Mouse (Mus musculus) hindbrain, embryonic 13.5 days (tissue): Measurements from ENCODE around the gene Fadd. TPM values are rescaled to one million over a fixed set of nuclear protein-coding genes. Genes with fewer than 3 reads are reported as not detected.

Experiments used
- ATAC-seq: fragments of 200-750 bp; cut with Nextera tagmentation; 2 replicates; pipeline ENCODE4 v1.8.0; 2017; ENCODE audit warnings: moderate TSS enrichment; ENCODE audit not compliant: low FRiP score
- H3K27ac ChIP-seq: fragments of 300-500 bp; sonication (generic); 2 replicates; pipeline ENCODE4 v1.5.1; 2015; ENCODE audit warnings: inconsistent platforms, mild to moderate bottlenecking, moderate library complexity
- H3K27me3 ChIP-seq: fragments of 300-500 bp; sonication (generic); 2 replicates; pipeline ENCODE4 v1.6.1; 2015; ENCODE audit warnings: mild to moderate bottlenecking, inconsistent platforms
- H3K36me3 ChIP-seq: fragments of 300-500 bp; sonication (generic); 2 replicates; pipeline ENCODE4 v1.6.1; 2015; ENCODE audit warnings: mild to moderate bottlenecking, inconsistent platforms
- H3K4me1 ChIP-seq: fragments of 300-500 bp; sonication (generic); replicated peaks from 2 replicates; pipeline ENCODE4 v1.6.1; 2015; ENCODE audit warnings: inconsistent platforms
- H3K4me2 ChIP-seq: fragments of 300-500 bp; sonication (generic); 2 replicates; pipeline ENCODE4 v1.6.1; 2015; ENCODE audit warnings: inconsistent platforms, mild to moderate bottlenecking, moderate library complexity
- H3K4me3 ChIP-seq: fragments of 300-500 bp; sonication (generic); 2 replicates; pipeline ENCODE4 v1.5.1; 2015; ENCODE audit warnings: mild to moderate bottlenecking, inconsistent platforms
- H3K9ac ChIP-seq: fragments of 300-500 bp; sonication (generic); 2 replicates; pipeline ENCODE4 v1.6.1; 2015; ENCODE audit warnings: mild to moderate bottlenecking, inconsistent platforms
- H3K9me3 ChIP-seq: fragments of 300-500 bp; sonication (generic); 2 replicates; pipeline ENCODE4 v1.6.1; 2016; ENCODE audit warnings: inconsistent platforms
- WGBS: fragments of 180-500 bp; shearing (Covaris S2); methylation state at CpG from one replicate; pipeline ENCODE4 v1.1.7; 2015; 5-methylcytosine and 5-hydroxymethylcytosine counted together
- polyA plus RNA-seq: library from polyadenylated mRNA; unstranded; fragments of >200 nt; fragmentation: Nextera tagmentation; extraction: Ambion mirVana; gene quantifications from 2 replicates; pipeline ENCODE4 v1.2.1, GENCODE M21; 2015

The Fadd gene
- polyA plus RNA-seq, 1 experiment from 2014 or later, result 5.1 TPM

GRCm38 (mm10) chr7:144609568-144609967 lies 27.3 kb upstream of the Fadd start:
- H3K4me3 ChIP-seq, result no peak overlapping the region
- ATAC-seq, result no peak
- 90% methylated on average over 7 of the region's 7 CpGs for WGBS
- no peak overlapping the region for H3K4me2 ChIP-seq
- no peaks in the 10 kb centered on the region for H3K9me3 ChIP-seq
- no peaks in the 10 kb centered on the region for H3K4me1 ChIP-seq
- no peak overlapping the region for H3K9ac ChIP-seq
- H3K27ac ChIP-seq, result no peak overlapping the region
- H3K36me3 ChIP-seq, result no peaks in the 10 kb centered on the region
- 0 out of 2 replicates have a peak, but pooled peaks cover 7% of the 10 kb centered on the region for H3K27me3 ChIP-seq

- no peak for ATAC-seq
- Histone ChIP-seq H3K36me3 (no peaks in the 10 kb centered on the region), H3K4me1 (no peaks in the 10 kb centered on the region), H3K27ac (no peak overlapping the region), H3K9me3 (no peaks in the 10 kb centered on the region), H3K4me3 (no peak overlapping the region), H3K9ac (no peak overlapping the region), H3K27me3 (0 out of 2 replicates have a peak, but pooled peaks cover 7% of the 10 kb centered on the region), H3K4me2 (no peak overlapping the region)
- WGBS, result 91% methylated on average over 15 of the region's 15 CpGs
Measured at GRCm38 (mm10) chr7:144607862-144608261, 25.6 kb upstream of the Fadd start.

- Histone ChIP-seq H3K36me3 (no peaks in the 10 kb centered on the region), H3K27me3 (0 out of 2 replicates have a peak, but pooled peaks cover 2% of the 10 kb centered on the region), H3K4me3 (no peak overlapping the region), H3K9me3 (no peaks in the 10 kb centered on the region), H3K4me2 (no peak overlapping the region), H3K4me1 (0 out of 2 replicates have a peak, but pooled peaks cover 8% of the 10 kb centered on the region), H3K9ac (no peak overlapping the region), H3K27ac (no peak overlapping the region)
- ATAC-seq, result no peak
- 71% methylated on average over 4 of the region's 4 CpGs for WGBS
Measured at GRCm38 (mm10) chr7:144604735-144605134, 22.5 kb upstream of the Fadd start.

GRCm38 (mm10) chr7:144604291-144604690 lies 22.0 kb upstream of the Fadd start:
- WGBS, result 100% methylated on average over 2 of the region's 2 CpGs
- no peak overlapping the region for H3K9ac ChIP-seq
- no peaks in the 10 kb centered on the region for H3K9me3 ChIP-seq
- H3K4me1 ChIP-seq, result 0 out of 2 replicates have a peak, but pooled peaks cover 8% of the 10 kb centered on the region
- H3K4me3 ChIP-seq, result no peak overlapping the region
- H3K27ac ChIP-seq, result no peak overlapping the region
- no peak for ATAC-seq
- H3K4me2 ChIP-seq, result no peak overlapping the region
- no peaks in the 10 kb centered on the region for H3K36me3 ChIP-seq
- 0 out of 2 replicates have a peak, but pooled peaks cover 2% of the 10 kb centered on the region for H3K27me3 ChIP-seq

GRCm38 (mm10) chr7:144600333-144600900 lies 18.2 kb upstream of the Fadd start:
- WGBS, result 17% methylated on average over 6 of the region's 6 CpGs
- no peak for ATAC-seq
- Histone ChIP-seq H3K4me1 (0 out of 2 replicates have a peak, but pooled peaks cover 8% of the 10 kb centered on the region), H3K4me3 (no peak overlapping the region), H3K9ac (no peak overlapping the region), H3K27me3 (no peaks in the 10 kb centered on the region), H3K36me3 (no peaks in the 10 kb centered on the region), H3K4me2 (no peak overlapping the region), H3K27ac (no peak overlapping the region), H3K9me3 (no peaks in the 10 kb centered on the region)

GRCm38 (mm10) chr7:144589508-144589907 lies 7.2 kb upstream of the Fadd start:
- Histone ChIP-seq H3K9me3 (no peaks in the 10 kb centered on the region), H3K4me1 (no peaks in the 10 kb centered on the region), H3K27me3 (peaks cover 13% of the 10 kb centered on the region), H3K4me2 (no peak overlapping the region), H3K27ac (no peak overlapping the region), H3K4me3 (no peak overlapping the region), H3K36me3 (no peaks in the 10 kb centered on the region), H3K9ac (no peak overlapping the region)
- ATAC-seq, result no peak
- 77% methylated on average over 3 of the region's 3 CpGs for WGBS

GRCm38 (mm10) chr7:144587291-144587690 lies 5.0 kb upstream of the Fadd start:
- Histone ChIP-seq H3K9me3 (no peaks in the 10 kb centered on the region), H3K4me1 (peaks cover 11% of the 10 kb centered on the region), H3K4me2 (no peak overlapping the region), H3K4me3 (no peak overlapping the region), H3K27me3 (peaks cover 15% of the 10 kb centered on the region), H3K36me3 (no peaks in the 10 kb centered on the region), H3K9ac (no peak overlapping the region), H3K27ac (no peak overlapping the region)
- ATAC-seq, result no peak
- WGBS, result 36% methylated on average over 2 of the region's 2 CpGs

- ATAC-seq, result no peak
- Histone ChIP-seq H3K4me2 (no peak overlapping the region), H3K27me3 (peaks cover 15% of the 10 kb centered on the region), H3K9me3 (no peaks in the 10 kb centered on the region), H3K9ac (no peak overlapping the region), H3K36me3 (no peaks in the 10 kb centered on the region), H3K27ac (no peak overlapping the region), H3K4me1 (peaks cover 20% of the 10 kb centered on the region), H3K4me3 (no peak overlapping the region)
- 11% methylated on average over 6 of the region's 6 CpGs for WGBS
Measured at GRCm38 (mm10) chr7:144585648-144586047, 3.4 kb upstream of the Fadd start.

- Histone ChIP-seq H3K9ac (no peak overlapping the region), H3K27ac (no peak overlapping the region), H3K36me3 (peaks cover 19% of the 10 kb centered on the region), H3K4me2 (no peak overlapping the region), H3K9me3 (no peaks in the 10 kb centered on the region), H3K27me3 (peaks cover 12% of the 10 kb centered on the region; the same call in 1 of the 2 replicates), H3K4me1 (peaks cover 23% of the 10 kb centered on the region), H3K4me3 (no peak overlapping the region)
- ATAC-seq, result no peak
- 7% methylated on average over 4 of the region's 4 CpGs for WGBS
Measured at GRCm38 (mm10) chr7:144583619-144584018, 1.4 kb upstream of the Fadd start.

- H3K4me2 ChIP-seq, result peak overlapping the region; percentile 82
- H3K9ac ChIP-seq, result peak overlapping the region; percentile 84
- ATAC-seq, result peak; percentile 85
- peaks cover 29% of the 10 kb centered on the region for H3K36me3 ChIP-seq
- peak overlapping the region; percentile 93 for H3K27ac ChIP-seq
- H3K27me3 ChIP-seq, result peaks cover 12% of the 10 kb centered on the region; the same call in 1 of the 2 replicates
- H3K4me3 ChIP-seq, result peak overlapping the region; percentile 88
- 1% methylated on average over 41 of the region's 43 CpGs for WGBS
- peaks cover 23% of the 10 kb centered on the region for H3K4me1 ChIP-seq
- no peaks in the 10 kb centered on the region for H3K9me3 ChIP-seq
Measured at GRCm38 (mm10) chr7:144581559-144582283, 542 bp downstream of the Fadd start.

GRCm38 (mm10) chr7:144577876-144578275 lies 4.4 kb downstream of the Fadd start:
- WGBS, result 91% methylated on average over 5 of the region's 5 CpGs
- Histone ChIP-seq H3K4me1 (peaks cover 16% of the 10 kb centered on the region), H3K27ac (no peak overlapping the region), H3K9me3 (no peaks in the 10 kb centered on the region), H3K9ac (no peak overlapping the region), H3K4me2 (no peak overlapping the region), H3K36me3 (peaks cover 29% of the 10 kb centered on the region), H3K4me3 (no peak overlapping the region), H3K27me3 (no peaks in the 10 kb centered on the region)
- no peak for ATAC-seq

- H3K27me3 ChIP-seq, result 0 out of 2 replicates have a peak, but pooled peaks cover 4% of the 10 kb centered on the region
- H3K4me2 ChIP-seq, result no peak overlapping the region
- no peaks in the 10 kb centered on the region for H3K4me1 ChIP-seq
- H3K4me3 ChIP-seq, result no peak overlapping the region
- 84% methylated on average over 5 of the region's 5 CpGs for WGBS
- no peak overlapping the region for H3K9ac ChIP-seq
- no peaks in the 10 kb centered on the region for H3K9me3 ChIP-seq
- no peak overlapping the region for H3K27ac ChIP-seq
- no peaks in the 10 kb centered on the region for H3K36me3 ChIP-seq
- no peak for ATAC-seq
Measured at GRCm38 (mm10) chr7:144572234-144572633, 10.0 kb downstream of the Fadd start.

GRCm38 (mm10) chr7:144571598-144571997 lies 10.7 kb downstream of the Fadd start:
- Histone ChIP-seq H3K27ac (no peak overlapping the region), H3K4me2 (no peak overlapping the region), H3K9me3 (no peaks in the 10 kb centered on the region), H3K4me3 (no peak overlapping the region), H3K9ac (no peak overlapping the region), H3K27me3 (0 out of 2 replicates have a peak, but pooled peaks cover 4% of the 10 kb centered on the region), H3K4me1 (no peaks in the 10 kb centered on the region), H3K36me3 (no peaks in the 10 kb centered on the region)
- ATAC-seq, result no peak
